Mouse (Mus musculus): ENCODE data around the gene Rnf220. TPM values are rescaled to one million over a fixed set of nuclear protein-coding genes. Genes with fewer than 3 reads are reported as not detected.

Gene Rnf220
- polyA plus RNA-seq, 1 experiment from 2014 or later, result 76.1 TPM

DNA sequence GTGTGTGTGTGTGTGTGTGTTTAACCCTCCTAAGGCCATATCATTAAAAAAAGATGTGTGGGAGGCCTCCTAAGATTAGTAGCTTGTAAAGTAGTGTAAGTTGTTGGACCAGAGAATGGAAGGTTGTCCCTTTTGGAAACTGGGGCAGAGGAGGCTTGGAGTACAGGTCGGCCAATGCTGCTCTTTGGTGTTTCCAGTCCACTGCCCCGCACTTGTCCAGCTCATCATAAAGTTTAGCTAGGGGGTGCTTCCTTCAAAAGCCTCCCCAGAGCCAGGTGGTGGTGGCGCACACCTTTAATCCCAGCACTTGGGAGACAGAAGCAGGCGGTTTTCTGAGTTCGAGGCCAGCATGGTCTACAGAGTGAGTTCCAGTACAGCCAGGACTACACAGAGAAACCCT lies 244.1 kb downstream of the Rnf220 start:
- H3K27me3 ChIP-seq (ENCODE audit: insufficient read depth, poor library complexity, severe bottlenecking), result peaks cover 6% of the 10 kb centered on the region; the same call in 1 of the 2 replicates
- DNase-seq (ENCODE audit: low spot score), result no peak
- WGBS, result 89% methylated on average over 5 of the region's 5 CpGs
- H3K4me1 ChIP-seq, result peaks cover 21% of the 10 kb centered on the region
- H3K4me3 ChIP-seq, result peak overlapping the region; percentile 83; the same call in 1 of the 2 replicates
- H3K36me3 ChIP-seq, result no peaks in the 10 kb centered on the region
- no peak overlapping the region for H3K27ac ChIP-seq
- H3K9me3 ChIP-seq, result no peaks in the 10 kb centered on the region

DNA sequence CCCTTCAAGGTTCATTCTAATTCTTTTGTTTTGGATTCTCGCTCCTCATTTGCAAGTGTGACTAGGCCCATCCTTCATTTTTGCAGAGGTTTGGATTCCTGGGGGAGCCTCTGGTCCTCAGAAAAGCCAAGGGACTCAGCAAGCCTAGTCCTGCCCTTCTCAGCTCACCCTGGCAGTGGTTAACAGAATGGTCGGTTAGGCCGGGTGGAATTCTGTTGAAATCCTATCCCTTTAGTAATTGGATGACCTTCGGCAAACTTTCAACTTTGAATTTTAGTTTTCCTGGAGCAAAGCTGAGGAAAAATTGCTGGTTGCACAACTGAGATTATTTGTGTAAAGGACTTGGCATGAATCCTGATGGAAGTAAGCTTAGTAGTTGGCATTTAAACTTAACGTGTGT lies 244.5 kb downstream of the Rnf220 start:
- no peak for DNase-seq (ENCODE audit: low spot score)
- Histone ChIP-seq H3K27ac (peak overlapping the region; percentile 96), H3K9me3 (no peaks in the 10 kb centered on the region), H3K36me3 (no peaks in the 10 kb centered on the region), H3K4me3 (peak overlapping the region; percentile 83), H3K27me3 (ENCODE audit: insufficient read depth, poor library complexity, severe bottlenecking) (peaks cover 6% of the 10 kb centered on the region; the same call in 1 of the 2 replicates), H3K4me1 (peaks cover 21% of the 10 kb centered on the region)
- 31% methylated on average over 5 of the region's 5 CpGs for WGBS

DNA sequence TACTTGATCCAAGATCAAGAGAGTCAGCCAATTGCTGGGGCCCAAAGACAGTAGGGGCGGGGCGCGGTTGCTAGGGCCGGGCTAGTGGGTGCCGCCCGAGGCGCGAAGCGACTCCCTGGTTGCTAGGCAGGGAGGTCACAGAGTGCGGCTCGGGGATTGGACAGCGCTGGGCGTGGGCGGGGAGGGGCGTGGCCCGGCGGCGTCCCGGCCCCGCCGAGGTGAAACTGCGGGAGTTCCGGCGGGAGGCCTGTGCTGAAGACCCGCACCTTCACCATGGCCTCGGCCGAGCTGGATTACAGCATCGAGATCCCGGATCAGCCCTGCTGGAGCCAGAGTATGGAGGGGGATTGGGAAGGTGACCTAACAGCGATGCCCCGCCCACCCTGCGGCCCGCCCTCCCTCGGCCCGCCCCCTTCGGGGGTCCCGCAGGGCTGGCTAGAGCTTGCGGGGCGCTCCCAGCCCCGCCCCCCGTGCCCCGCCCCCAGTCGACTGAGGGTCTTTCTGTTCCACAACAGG lies 245.0 kb downstream of the Rnf220 start, which contains the start of the genes Tmem53 and Armh1:
Tmem53 (plus strand) TSS at position 151 of the 516 bp plus-strand sequence.
Armh1 (minus strand) TSS at position 325 of the 516 bp plus-strand sequence.
- peak within 1 kb of the TSS; percentile 83 for H3K4me3 ChIP-seq
- DNase-seq (ENCODE audit: low spot score), result peak; percentile 99
- H3K27me3 ChIP-seq (ENCODE audit: insufficient read depth, poor library complexity, severe bottlenecking), result peaks cover 6% of the 10 kb centered on the region; the same call in 1 of the 2 replicates
- peaks cover 21% of the 10 kb centered on the region for H3K4me1 ChIP-seq
- under 1% methylated on average over 43 of the region's 43 CpGs for WGBS
- H3K27ac ChIP-seq, result peak within 1 kb of the TSS; percentile 96
- no peaks in the 10 kb centered on the region for H3K9me3 ChIP-seq
- no peaks in the 10 kb centered on the region for H3K36me3 ChIP-seq

DNA sequence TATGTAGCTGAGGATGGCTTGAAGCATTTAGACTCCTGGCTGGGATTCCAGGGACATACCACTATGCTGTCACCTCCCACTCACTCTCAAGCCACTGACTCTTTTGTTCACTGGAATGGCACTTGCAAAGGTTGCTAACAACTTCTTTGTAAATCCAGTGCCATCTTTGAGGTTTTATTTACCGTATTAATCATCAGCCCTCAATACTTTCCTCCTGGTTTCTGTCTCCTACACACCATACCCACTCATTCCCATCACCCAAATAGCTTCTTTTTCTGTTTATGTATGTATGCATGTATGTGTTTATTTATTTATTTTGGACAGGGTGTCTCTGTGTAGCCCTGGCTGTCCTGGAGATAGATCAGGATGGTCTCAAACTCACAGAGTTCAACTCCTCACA lies 245.9 kb downstream of the Rnf220 start:
- no peak overlapping the region for H3K27ac ChIP-seq
- WGBS, result 88% methylated on average over 1 of the region's 1 CpGs

DNA sequence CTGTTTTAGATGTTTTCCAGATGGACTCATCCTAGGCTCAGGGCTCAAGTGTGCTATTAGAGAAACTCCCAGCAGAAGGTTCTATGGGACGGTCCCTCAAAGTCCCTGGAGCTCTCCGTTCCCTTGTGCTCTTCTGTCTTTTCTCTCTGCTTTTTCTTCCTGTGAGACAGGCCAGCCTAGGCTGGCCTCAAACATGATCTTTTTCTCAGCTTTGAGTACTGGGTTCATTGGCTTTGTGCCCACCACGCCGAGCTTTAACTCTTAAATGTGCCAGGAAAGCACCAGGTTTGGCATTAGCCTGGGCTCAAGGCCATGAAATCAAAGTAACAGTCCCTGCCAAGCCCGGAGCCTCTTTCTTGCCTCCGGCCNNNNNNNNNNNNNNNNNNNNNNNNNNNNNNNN lies 256.0 kb downstream of the Rnf220 start:
- no peak overlapping the region for H3K4me3 ChIP-seq
- no peak overlapping the region for H3K27ac ChIP-seq
- WGBS, result 86% methylated on average over 6 of the region's 6 CpGs
- no peak for DNase-seq (ENCODE audit: low spot score)
- 0 out of 2 replicates have a peak, but pooled peaks cover 5% of the 10 kb centered on the region for H3K9me3 ChIP-seq
- H3K36me3 ChIP-seq, result 0 out of 2 replicates have a peak, but pooled peaks cover 2% of the 10 kb centered on the region
- no peaks in the 10 kb centered on the region for H3K27me3 ChIP-seq (ENCODE audit: insufficient read depth, poor library complexity, severe bottlenecking)
- H3K4me1 ChIP-seq, result 0 out of 2 replicates have a peak, but pooled peaks cover 4% of the 10 kb centered on the region

More for the DNA sequence above, 245.9 kb downstream of the Rnf220 start:
- peaks cover 21% of the 10 kb centered on the region for H3K4me1 ChIP-seq
- no peaks in the 10 kb centered on the region for H3K9me3 ChIP-seq
- H3K4me3 ChIP-seq, result peak overlapping the region; percentile 83; the same call in 1 of the 2 replicates
- no peaks in the 10 kb centered on the region for H3K36me3 ChIP-seq
- peaks cover 6% of the 10 kb centered on the region; the same call in 1 of the 2 replicates for H3K27me3 ChIP-seq (ENCODE audit: insufficient read depth, poor library complexity, severe bottlenecking)
- DNase-seq (ENCODE audit: low spot score), result no peak

DNA sequence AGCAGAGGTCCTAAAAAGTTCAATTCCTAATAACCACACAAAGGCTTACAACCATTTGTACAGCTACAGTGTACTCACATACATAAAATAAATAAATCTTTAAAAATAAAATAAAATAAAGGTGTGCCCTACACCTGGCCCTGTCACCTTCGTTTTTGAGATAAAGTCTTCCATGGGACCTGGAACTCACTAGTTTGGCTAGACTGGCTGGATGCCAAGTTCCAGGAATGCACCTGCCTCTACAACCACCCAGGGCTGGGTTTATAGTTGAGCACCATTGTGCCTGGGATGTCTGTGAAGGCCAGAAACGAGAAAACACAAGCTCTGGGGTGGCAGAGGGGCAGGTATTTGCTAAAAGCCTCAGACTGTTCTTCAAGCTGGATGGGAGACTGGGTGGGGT lies 257.7 kb downstream of the Rnf220 start:
- 0 out of 2 replicates have a peak, but pooled peaks cover 4% of the 10 kb centered on the region for H3K4me1 ChIP-seq
- no peak overlapping the region for H3K27ac ChIP-seq
- 0 out of 2 replicates have a peak, but pooled peaks cover 4% of the 10 kb centered on the region for H3K27me3 ChIP-seq (ENCODE audit: insufficient read depth, poor library complexity, severe bottlenecking)
- H3K4me3 ChIP-seq, result no peak overlapping the region
- no peak for DNase-seq (ENCODE audit: low spot score)
- WGBS, result 40% methylated on average over 2 of the region's 2 CpGs
- 0 out of 2 replicates have a peak, but pooled peaks cover 5% of the 10 kb centered on the region for H3K9me3 ChIP-seq
- 0 out of 2 replicates have a peak, but pooled peaks cover 2% of the 10 kb centered on the region for H3K36me3 ChIP-seq

DNA sequence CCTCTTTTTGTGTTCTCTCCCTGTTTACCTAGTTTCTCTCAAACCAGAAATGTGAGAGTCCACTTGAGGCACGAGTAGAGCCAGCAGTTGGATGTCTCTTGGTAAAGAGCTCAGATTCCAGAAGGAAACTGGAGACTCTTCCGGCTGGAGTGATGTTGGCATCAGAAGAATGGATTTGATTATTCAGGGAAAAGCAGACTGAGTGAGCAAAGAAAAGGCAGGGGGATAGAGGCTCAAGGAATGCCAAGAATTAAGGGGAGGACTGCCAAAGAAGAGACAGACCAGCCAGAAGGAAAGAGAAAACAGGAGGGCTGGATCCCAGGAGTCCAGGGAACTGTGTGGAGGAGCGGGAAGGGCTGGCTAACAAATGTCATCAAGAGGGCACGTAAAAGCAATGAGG lies 261.0 kb downstream of the Rnf220 start:
- Histone ChIP-seq H3K27ac (no peak overlapping the region), H3K4me3 (no peak overlapping the region), H3K9me3 (0 out of 2 replicates have a peak, but pooled peaks cover 5% of the 10 kb centered on the region), H3K36me3 (0 out of 2 replicates have a peak, but pooled peaks cover 2% of the 10 kb centered on the region), H3K4me1 (no peaks in the 10 kb centered on the region), H3K27me3 (ENCODE audit: insufficient read depth, poor library complexity, severe bottlenecking) (0 out of 2 replicates have a peak, but pooled peaks cover 7% of the 10 kb centered on the region)
- WGBS, result 63% methylated on average over 4 of the region's 4 CpGs
- DNase-seq (ENCODE audit: low spot score), result no peak

DNA sequence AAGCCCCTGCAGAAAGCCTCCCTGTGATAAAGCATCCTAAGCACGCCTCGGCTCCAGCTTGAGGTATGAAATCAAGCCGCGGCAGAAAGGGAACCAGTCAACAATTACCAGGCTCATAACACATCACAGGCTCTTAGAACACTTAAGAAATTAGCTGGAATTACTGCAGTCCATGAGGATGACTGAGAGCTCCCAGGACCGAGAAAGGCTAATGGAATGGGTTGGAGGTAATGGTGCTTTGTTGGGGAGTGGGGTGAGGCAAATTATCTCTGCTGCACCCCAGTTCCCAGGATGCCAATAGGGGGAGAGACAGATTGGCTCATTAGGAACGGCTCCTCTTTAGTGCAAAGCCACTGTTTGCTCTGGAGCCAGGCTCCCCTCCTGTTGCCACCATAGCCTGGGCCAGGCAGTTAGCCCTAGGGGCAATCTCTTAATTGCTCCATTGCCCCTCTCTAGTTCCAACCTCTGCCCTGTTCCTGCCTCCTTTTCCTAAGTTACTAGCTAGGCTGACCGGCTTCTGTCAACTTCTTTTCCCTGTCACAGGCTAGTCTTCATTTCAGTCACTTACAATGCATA lies 262.6 kb downstream of the Rnf220 start:
- H3K36me3 ChIP-seq, result 0 out of 2 replicates have a peak, but pooled peaks cover 2% of the 10 kb centered on the region
- 0 out of 2 replicates have a peak, but pooled peaks cover 5% of the 10 kb centered on the region for H3K9me3 ChIP-seq
- no peak overlapping the region for H3K4me3 ChIP-seq
- 70% methylated on average over 7 of the region's 7 CpGs for WGBS
- 0 out of 2 replicates have a peak, but pooled peaks cover 7% of the 10 kb centered on the region for H3K27me3 ChIP-seq (ENCODE audit: insufficient read depth, poor library complexity, severe bottlenecking)
- no peak for DNase-seq (ENCODE audit: low spot score)
- H3K27ac ChIP-seq, result no peak overlapping the region
- H3K4me1 ChIP-seq, result peaks cover 4% of the 10 kb centered on the region; the same call in 1 of the 2 replicates

DNA sequence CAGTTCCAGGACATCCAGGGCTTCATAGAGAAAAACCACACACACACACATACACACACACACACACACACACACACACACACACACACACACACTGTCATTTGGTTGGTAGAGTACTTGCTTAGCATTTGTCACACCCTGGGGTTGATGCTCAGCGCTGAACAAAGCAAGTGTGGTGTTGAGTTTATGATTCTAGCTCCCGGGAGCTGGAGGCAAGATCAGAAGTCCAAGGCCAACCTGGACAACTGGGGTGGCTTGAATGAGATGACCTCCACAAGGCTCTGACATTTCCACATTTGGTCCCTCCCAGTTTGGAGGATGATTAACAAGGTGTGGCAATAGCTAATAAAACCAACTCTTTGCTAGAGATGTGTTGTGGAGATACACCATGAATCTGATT lies 265.6 kb downstream of the Rnf220 start:
- Histone ChIP-seq H3K27ac (no peak overlapping the region), H3K27me3 (ENCODE audit: insufficient read depth, poor library complexity, severe bottlenecking) (peaks cover 21% of the 10 kb centered on the region; the same call in 1 of the 2 replicates), H3K9me3 (no peaks in the 10 kb centered on the region), H3K36me3 (no peaks in the 10 kb centered on the region), H3K4me3 (no peak overlapping the region), H3K4me1 (peaks cover 6% of the 10 kb centered on the region; the same call in 1 of the 2 replicates)
- WGBS, result 85% methylated on average over 2 of the region's 2 CpGs
- DNase-seq (ENCODE audit: low spot score), result no peak

DNA sequence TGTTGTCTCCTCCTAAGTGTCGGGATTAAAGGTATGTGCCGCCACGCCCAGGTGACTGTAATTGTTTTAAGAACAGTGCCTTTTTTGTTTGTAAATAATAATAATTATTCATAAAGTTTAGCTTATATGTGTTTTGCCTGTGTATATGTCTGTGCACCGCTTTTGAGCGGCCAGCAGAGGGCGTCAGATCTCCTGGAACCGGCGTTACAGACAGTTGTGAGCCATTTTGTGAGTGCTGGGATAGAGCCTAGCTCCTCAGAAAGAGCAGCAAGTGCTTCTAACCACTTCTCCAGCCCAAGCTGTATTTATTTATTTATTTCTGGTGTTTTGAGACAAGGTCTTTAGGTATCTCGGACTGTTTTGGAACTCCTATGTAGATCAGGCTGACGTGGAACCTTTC lies 266.5 kb downstream of the Rnf220 start:
- Histone ChIP-seq H3K27ac (no peak overlapping the region), H3K27me3 (ENCODE audit: insufficient read depth, poor library complexity, severe bottlenecking) (peaks cover 21% of the 10 kb centered on the region; the same call in 1 of the 2 replicates), H3K9me3 (no peaks in the 10 kb centered on the region), H3K4me3 (no peak overlapping the region), H3K4me1 (peaks cover 6% of the 10 kb centered on the region; the same call in 1 of the 2 replicates), H3K36me3 (no peaks in the 10 kb centered on the region)
- DNase-seq (ENCODE audit: low spot score), result no peak
- WGBS, result 44% methylated on average over 10 of the region's 10 CpGs

DNA sequence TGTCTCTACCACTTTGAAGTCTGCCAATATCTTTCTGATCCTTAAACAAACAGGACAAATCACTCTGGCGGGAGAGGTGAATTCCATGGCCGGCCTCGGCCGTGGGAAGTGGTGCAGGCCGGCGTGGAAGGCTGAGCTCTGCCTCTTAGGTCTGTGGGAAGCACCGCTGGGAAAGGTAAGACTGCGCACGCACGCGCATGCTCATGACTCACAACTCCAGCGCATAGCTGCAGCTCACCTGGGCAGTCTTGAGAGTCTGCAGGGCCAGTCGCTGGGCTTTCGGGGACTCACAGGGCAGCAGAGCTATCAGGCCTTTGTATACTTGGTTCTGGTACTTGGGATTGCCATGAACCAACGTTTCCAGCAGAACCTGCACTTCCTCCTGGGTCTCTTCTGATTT lies 267.3 kb downstream of the Rnf220 start:
- Histone ChIP-seq H3K9me3 (no peaks in the 10 kb centered on the region), H3K27ac (no peak overlapping the region), H3K27me3 (ENCODE audit: insufficient read depth, poor library complexity, severe bottlenecking) (peaks cover 17% of the 10 kb centered on the region; the same call in 1 of the 2 replicates), H3K4me1 (peaks cover 6% of the 10 kb centered on the region; the same call in 1 of the 2 replicates), H3K36me3 (no peaks in the 10 kb centered on the region), H3K4me3 (no peak overlapping the region)
- no peak for DNase-seq (ENCODE audit: low spot score)
- 49% methylated on average over 15 of the region's 15 CpGs for WGBS

DNA sequence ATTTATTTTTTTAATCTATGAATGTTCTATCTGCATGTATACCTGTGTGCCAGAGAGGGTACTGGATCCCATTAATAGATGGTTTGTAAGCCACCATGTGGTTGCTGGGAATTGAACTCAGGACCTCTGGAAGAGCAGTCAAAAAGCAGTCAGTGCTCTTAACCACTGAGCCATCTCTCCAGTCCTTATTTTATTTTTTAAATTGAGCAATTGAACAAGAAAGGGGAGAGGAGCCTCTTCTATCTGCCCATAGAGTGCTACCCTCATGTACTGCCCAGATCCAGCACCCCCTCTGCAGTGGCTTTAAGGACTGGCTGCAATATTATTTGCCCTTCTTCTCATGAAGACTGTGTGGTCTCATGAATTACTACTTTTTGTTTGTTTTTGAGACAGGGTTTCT lies 271.6 kb downstream of the Rnf220 start:
- no peak for DNase-seq (ENCODE audit: low spot score)
- no peak overlapping the region for H3K27ac ChIP-seq
- no peaks in the 10 kb centered on the region for H3K9me3 ChIP-seq
- peaks cover 11% of the 10 kb centered on the region; the same call in 1 of the 2 replicates for H3K4me1 ChIP-seq
- H3K4me3 ChIP-seq, result no peak overlapping the region
- H3K27me3 ChIP-seq (ENCODE audit: insufficient read depth, poor library complexity, severe bottlenecking), result peaks cover 14% of the 10 kb centered on the region; the same call in 1 of the 2 replicates
- H3K36me3 ChIP-seq, result no peaks in the 10 kb centered on the region

DNA sequence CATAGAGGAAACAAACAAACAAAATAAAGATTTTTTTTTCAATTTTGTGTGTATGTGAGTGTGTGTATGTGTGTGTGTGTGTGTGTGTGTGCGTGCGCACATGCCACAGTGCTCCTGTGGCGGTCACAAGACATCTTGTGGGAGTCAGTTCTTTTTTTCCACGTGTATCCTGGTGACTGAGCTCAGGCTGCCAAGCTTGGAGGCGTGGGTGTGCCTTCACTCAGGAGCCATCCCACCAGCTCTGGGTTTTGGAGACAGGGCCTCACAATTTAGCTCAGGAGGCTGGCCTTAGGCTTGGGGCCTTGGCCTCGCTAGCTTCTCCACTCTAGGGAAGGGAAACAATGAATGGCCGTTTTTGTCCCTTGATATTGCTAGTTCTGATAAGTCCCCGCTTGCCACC lies 272.7 kb downstream of the Rnf220 start:
- 68% methylated on average over 8 of the region's 8 CpGs for WGBS
- Histone ChIP-seq H3K27me3 (ENCODE audit: insufficient read depth, poor library complexity, severe bottlenecking) (peaks cover 12% of the 10 kb centered on the region; the same call in 1 of the 2 replicates), H3K27ac (0 out of 2 replicates have a peak overlapping the region, but pooled peaks have one; percentile 23), H3K4me1 (peaks cover 6% of the 10 kb centered on the region; the same call in 1 of the 2 replicates), H3K4me3 (no peak overlapping the region), H3K36me3 (no peaks in the 10 kb centered on the region), H3K9me3 (no peaks in the 10 kb centered on the region)
- no peak for DNase-seq (ENCODE audit: low spot score)

Measured in heart, embryonic 10.5 days (tissue).